Mouse (Mus musculus) bone marrow macrophage, adult 2 months (primary cell): Measurements from ENCODE around the gene Zfp974.
"Not testable (repeated sequence)": the region's sequence is repeated elsewhere in the genome, so short reads cannot be mapped to it uniquely, and the experiment has no call there.

ENCODE experiments used
- CTCF ChIP-seq: IDR thresholded peaks from 2 replicates; pipeline ENCODE4 v1.5.1; 2012; ENCODE audit warnings: low read depth, mild to moderate bottlenecking, low read length, moderate library complexity
- POLR2A ChIP-seq: IDR thresholded peaks from 2 replicates; pipeline ENCODE4 v1.6.1; 2012; ENCODE audit warnings: mild to moderate bottlenecking, low read depth, low read length, borderline replicate concordance

GRCm38 (mm10) chr7:27862578-27862977 is 66.7 kb downstream of the Zfp974 start:
- not testable (repeated sequence) for TF ChIP-seq CTCF, POLR2A
